Mouse (Mus musculus) liver, postnatal 0 days (tissue): ENCODE measurements around the gene Olr1. TPM values are rescaled to one million over a fixed set of nuclear protein-coding genes. Genes with fewer than 3 reads are reported as not detected.

Experiments used
- ATAC-seq: fragments of 200-750 bp; cut with Nextera tagmentation; 2 replicates; pipeline ENCODE4 v1.8.0; 2017; ENCODE audit warnings: mild to moderate bottlenecking, moderate library complexity
- DNase-seq: peaks from one replicate; pipeline ENCODE4 v3.0.0-alpha.2; 2016
- H3K27ac ChIP-seq: fragments of 300-500 bp; sonication (generic); 2 replicates; pipeline ENCODE4 v1.5.1; 2014; ENCODE audit warnings: antibody characterized with exemption, moderate library complexity, mild to moderate bottlenecking, low read depth
- H3K27me3 ChIP-seq: fragments of 300-500 bp; sonication (generic); 2 replicates; pipeline ENCODE4 v1.6.1; 2014; ENCODE audit warnings: low read length, control low read depth, mixed read lengths; ENCODE audit not compliant: insufficient read depth
- H3K36me3 ChIP-seq: fragments of 300-500 bp; sonication (generic); replicated peaks from 2 replicates; pipeline ENCODE4 v1.6.1; 2014; ENCODE audit warnings: mild to moderate bottlenecking, control low read depth, low read length, moderate library complexity, mixed read lengths; ENCODE audit not compliant: insufficient read depth
- H3K4me1 ChIP-seq: fragments of 300-500 bp; sonication (generic); 2 replicates; pipeline ENCODE4 v1.6.1; 2014; ENCODE audit warnings: antibody characterized with exemption, mild to moderate bottlenecking, control low read depth; ENCODE audit not compliant: insufficient read depth
- H3K4me2 ChIP-seq: fragments of 300-500 bp; sonication (generic); 2 replicates; pipeline ENCODE4 v1.6.1; 2014; ENCODE audit warnings: low read depth, mild to moderate bottlenecking, low read length, moderate library complexity, mixed read lengths
- H3K4me3 ChIP-seq: fragments of 300-500 bp; sonication (generic); 2 replicates; pipeline ENCODE4 v1.5.1; 2014; ENCODE audit warnings: low read depth, low read length
- H3K9ac ChIP-seq: fragments of 300-500 bp; sonication (generic); replicated peaks from 2 replicates; pipeline ENCODE4 v1.6.1; 2014; ENCODE audit warnings: mild to moderate bottlenecking, moderate library complexity
- H3K9me3 ChIP-seq: fragments of 300-500 bp; sonication (generic); 2 replicates; pipeline ENCODE4 v1.6.1; 2016; ENCODE audit warnings: mild to moderate bottlenecking, control low read depth, low read length, mixed read lengths
- CTCF ChIP-seq: sonication (generic); IDR thresholded peaks from 2 replicates; pipeline ENCODE4 v1.5.1; 2016; ENCODE audit warnings: antibody characterized with exemption, low read depth
- EP300 ChIP-seq: IDR thresholded peaks from 2 replicates; pipeline ENCODE4 v1.6.1; 2016; ENCODE audit warnings: antibody characterized with exemption, low read depth, mild to moderate bottlenecking
- WGBS: fragments of 180-500 bp; shearing (Covaris S2); extraction: QIAGEN DNeasy Blood & Tissue Kit; methylation state at CpG from one replicate; pipeline ENCODE4 v1.1.7; 2014; ENCODE audit not compliant: insufficient replicate concordance; 5-methylcytosine and 5-hydroxymethylcytosine counted together
- polyA plus RNA-seq: library from polyadenylated mRNA; unstranded; fragments of >200 nt; fragmentation: Nextera tagmentation; extraction: Ambion mirVana; gene quantifications from 2 replicates; pipeline ENCODE4 v1.2.1, GENCODE M21; 2015

Olr1 gene
- polyA plus RNA-seq, 1 experiment from 2014 or later = 0.70 TPM

DNA sequence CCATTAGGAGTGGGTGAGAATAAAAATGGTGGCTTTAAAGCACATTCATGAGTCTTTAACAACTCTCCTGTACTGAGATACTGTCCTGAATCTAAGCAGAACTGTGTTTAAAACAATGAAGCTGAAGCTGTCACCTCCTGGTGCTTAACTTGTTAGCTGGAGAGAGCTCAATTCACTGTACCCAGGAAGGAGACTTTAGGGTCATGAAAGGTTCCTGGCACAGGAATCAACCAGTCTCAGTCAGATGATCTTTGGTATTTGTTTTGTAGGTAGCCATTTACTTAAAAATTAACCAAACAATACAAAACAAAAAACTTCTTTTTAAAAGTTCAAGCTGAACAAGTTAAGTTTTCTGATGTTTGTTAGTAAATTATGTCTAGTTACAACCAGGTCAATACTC lies 23.3 kb upstream of the Olr1 start:
- Histone ChIP-seq H3K9ac (no peak overlapping the region), H3K4me1 (peaks cover 18% of the 10 kb centered on the region), H3K27ac (no peak overlapping the region), H3K36me3 (no peaks in the 10 kb centered on the region), H3K9me3 (no peaks in the 10 kb centered on the region), H3K4me2 (no peak overlapping the region), H3K4me3 (no peak overlapping the region), H3K27me3 (no peaks in the 10 kb centered on the region)
- DNase-seq (no peak), ATAC-seq (no peak)
- TF ChIP-seq CTCF (no peak), EP300 (no peak)

DNA sequence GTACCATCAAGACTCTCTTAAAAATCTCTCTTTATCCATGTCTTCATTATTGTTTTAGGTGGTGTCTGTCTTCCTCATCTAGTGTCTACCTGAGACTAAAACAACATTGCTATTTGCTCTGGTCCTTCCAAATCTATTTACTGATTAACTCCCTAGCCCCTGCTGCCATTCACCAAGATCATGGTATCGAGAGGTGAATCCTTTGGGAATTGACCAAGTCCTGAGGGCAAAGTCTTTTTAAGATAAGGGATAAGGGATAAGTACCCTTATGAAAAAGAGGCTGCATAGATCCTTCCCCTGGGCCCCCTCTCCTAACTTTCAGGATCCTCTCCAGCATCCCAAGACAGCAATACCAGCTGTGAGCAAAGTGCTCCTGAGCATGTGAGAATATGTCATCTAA lies 22.6 kb upstream of the Olr1 start:
- Histone ChIP-seq H3K9ac (no peak overlapping the region), H3K4me1 (peaks cover 12% of the 10 kb centered on the region), H3K4me3 (no peak overlapping the region), H3K4me2 (no peak overlapping the region), H3K27me3 (no peaks in the 10 kb centered on the region), H3K27ac (no peak overlapping the region), H3K9me3 (no peaks in the 10 kb centered on the region), H3K36me3 (no peaks in the 10 kb centered on the region)
- WGBS = 58% methylated on average over 1 of the region's 1 CpGs
- no peak for TF ChIP-seq EP300
- no peak for TF ChIP-seq CTCF
- DNase-seq (no peak), ATAC-seq (no peak)

DNA sequence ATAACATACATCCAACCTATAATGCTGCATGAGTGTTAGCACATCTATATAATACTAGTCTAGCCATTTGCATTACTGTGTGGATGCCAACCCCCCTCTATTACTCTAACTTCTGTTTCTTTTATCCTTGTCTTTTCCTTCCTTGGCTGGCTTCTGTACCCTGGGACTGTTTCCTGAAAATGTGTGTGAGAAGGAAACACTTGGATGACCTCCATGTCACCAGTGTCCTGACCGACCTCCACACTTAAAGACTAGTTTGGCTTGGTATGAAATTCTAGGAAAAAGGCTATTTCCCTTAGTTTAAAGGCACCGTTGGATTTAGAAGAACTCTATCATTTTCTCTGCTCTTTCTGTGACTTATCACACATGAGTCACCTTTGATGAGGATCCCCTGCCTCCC lies 20.5 kb upstream of the Olr1 start:
- TF ChIP-seq EP300 = no peak
- TF ChIP-seq CTCF = no peak
- H3K9me3 ChIP-seq = no peaks in the 10 kb centered on the region
- no peak for DNase-seq
- no peaks in the 10 kb centered on the region for H3K36me3 ChIP-seq
- no peak overlapping the region for H3K4me3 ChIP-seq
- no peak overlapping the region for H3K4me2 ChIP-seq
- H3K4me1 ChIP-seq = peaks cover 6% of the 10 kb centered on the region; the same call in 1 of the 2 replicates
- no peak overlapping the region for H3K27ac ChIP-seq
- H3K27me3 ChIP-seq = no peaks in the 10 kb centered on the region
- 66% methylated on average over 2 of the region's 2 CpGs for WGBS
- no peak overlapping the region for H3K9ac ChIP-seq
- no peak for ATAC-seq

DNA sequence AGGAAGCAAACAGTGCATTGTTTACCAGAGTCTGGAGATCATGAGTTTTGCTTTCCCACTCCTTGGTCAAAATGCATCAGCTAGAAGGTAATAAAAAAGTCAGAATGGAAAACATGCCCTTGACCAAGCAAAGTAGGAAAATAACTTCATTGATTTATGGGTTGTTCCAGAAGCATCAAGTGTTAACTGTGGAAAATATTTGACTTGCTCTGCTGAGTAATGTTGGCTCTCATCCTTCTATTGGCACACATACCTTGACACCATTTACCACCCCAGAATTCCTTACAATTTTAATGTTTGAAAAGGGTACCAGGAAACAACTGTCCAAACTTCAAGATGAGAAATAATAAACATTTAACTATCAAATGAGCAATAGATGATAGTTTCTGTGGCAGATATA lies 19.1 kb upstream of the Olr1 start:
- no peak overlapping the region for H3K27ac ChIP-seq
- no peaks in the 10 kb centered on the region for H3K27me3 ChIP-seq
- DNase-seq = no peak
- no peak overlapping the region for H3K4me2 ChIP-seq
- ATAC-seq = peak; percentile 47; the same call in 1 of the 2 replicates
- no peak overlapping the region for H3K4me3 ChIP-seq
- H3K4me1 ChIP-seq = 0 out of 2 replicates have a peak, but pooled peaks cover 2% of the 10 kb centered on the region
- H3K36me3 ChIP-seq = no peaks in the 10 kb centered on the region
- TF ChIP-seq CTCF = no peak
- TF ChIP-seq EP300 = 0 out of 2 replicates have a peak, but pooled peaks have one; percentile 14
- no peaks in the 10 kb centered on the region for H3K9me3 ChIP-seq
- no peak overlapping the region for H3K9ac ChIP-seq

DNA sequence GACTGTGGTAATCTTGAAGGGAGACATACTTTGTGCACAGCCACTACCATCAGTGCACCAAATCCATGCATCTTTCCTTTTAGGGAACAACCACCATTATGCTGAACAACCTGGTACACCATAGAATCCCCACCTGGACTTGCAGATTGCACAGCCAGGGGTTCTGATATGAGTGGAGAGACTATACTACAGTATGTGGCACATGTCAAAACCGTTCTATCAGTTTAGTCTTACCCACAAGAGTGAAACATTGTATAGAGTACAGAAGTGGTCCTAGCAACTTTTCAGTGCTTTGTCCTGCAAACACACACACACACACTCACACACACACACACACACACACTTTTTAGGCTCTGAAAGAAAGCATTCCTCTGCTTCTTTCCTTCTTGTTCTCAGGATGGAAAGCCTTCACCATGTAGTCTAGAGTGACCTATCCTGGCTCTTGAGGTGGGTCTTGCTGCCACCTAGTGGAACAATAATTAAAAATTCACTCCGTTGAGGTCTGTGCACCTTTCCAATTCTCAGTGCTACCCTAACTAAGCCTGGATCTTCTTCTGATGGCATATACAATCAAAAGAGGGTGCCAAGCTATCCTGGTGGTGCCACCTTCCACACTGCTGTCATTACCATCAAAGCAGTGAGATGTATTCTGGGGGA lies 10.9 kb upstream of the Olr1 start:
- Histone ChIP-seq H3K4me1 (peaks cover 7% of the 10 kb centered on the region; the same call in 1 of the 2 replicates), H3K27me3 (no peaks in the 10 kb centered on the region), H3K9me3 (no peaks in the 10 kb centered on the region), H3K36me3 (no peaks in the 10 kb centered on the region), H3K4me3 (no peak overlapping the region), H3K4me2 (no peak overlapping the region), H3K9ac (no peak overlapping the region), H3K27ac (no peak overlapping the region)
- DNase-seq (no peak), ATAC-seq (peak; percentile 78)
- TF ChIP-seq CTCF (peak; percentile 82), EP300 (no peak)
- 43% methylated on average over 2 of the region's 2 CpGs for WGBS

DNA sequence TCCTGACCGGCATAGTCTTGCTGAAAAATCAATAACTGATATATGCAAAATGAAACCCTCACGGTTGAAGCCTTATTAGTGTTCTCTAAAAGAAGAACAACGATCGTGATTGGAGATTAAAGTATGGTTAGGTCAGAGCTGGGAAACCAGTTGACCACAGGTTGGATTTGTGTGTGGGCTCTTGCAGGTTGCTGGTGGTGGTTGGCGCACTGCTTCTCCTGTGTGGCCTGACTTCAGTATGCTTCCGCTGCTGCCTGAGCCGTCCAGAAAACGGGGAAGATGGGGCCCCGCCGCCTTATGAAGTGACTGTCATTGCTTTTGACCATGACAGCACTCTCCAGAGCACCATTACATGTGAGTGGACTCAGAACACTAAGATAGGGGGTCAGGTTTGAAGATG lies 9.4 kb upstream of the Olr1 start:
- Histone ChIP-seq H3K4me3 (no peak overlapping the region), H3K9me3 (no peaks in the 10 kb centered on the region), H3K4me2 (no peak overlapping the region; the same call in 1 of the 2 replicates), H3K27ac (no peak overlapping the region), H3K9ac (no peak overlapping the region), H3K4me1 (peaks cover 9% of the 10 kb centered on the region; the same call in 1 of the 2 replicates), H3K27me3 (no peaks in the 10 kb centered on the region), H3K36me3 (no peaks in the 10 kb centered on the region)
- TF ChIP-seq EP300 (no peak), CTCF (no peak)
- ATAC-seq (no peak), DNase-seq (no peak)
- WGBS = 67% methylated on average over 10 of the region's 10 CpGs

DNA sequence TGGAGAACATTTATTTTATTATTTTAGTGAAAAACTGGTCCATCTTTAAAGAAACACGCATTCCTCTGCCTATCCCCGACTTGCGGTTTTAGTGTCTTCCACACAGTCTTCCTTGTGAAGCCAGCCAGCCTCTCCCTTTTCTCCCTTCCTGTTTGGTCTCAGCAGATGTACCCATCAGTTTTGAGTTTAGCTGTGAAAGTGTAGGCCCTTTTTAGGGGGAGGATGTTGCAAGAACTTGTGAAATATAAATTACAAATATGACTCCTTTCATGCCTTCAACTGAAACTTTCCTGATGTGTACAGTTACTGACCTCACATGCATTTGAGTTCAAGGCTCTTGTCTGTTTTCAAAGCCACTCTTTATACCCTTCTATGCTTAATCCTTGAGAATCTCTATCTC lies 8.1 kb upstream of the Olr1 start:
- ATAC-seq = no peak
- no peak overlapping the region for H3K27ac ChIP-seq
- no peaks in the 10 kb centered on the region for H3K27me3 ChIP-seq
- H3K36me3 ChIP-seq = no peaks in the 10 kb centered on the region
- H3K9ac ChIP-seq = no peak overlapping the region
- WGBS = 74% methylated on average over 3 of the region's 3 CpGs
- H3K4me3 ChIP-seq = no peak overlapping the region
- peaks cover 12% of the 10 kb centered on the region for H3K4me1 ChIP-seq
- DNase-seq = no peak
- H3K4me2 ChIP-seq = no peak overlapping the region
- H3K9me3 ChIP-seq = no peaks in the 10 kb centered on the region
- TF ChIP-seq CTCF (no peak), EP300 (no peak)
